Mouse (Mus musculus) testis, postnatal 10 days (tissue): Measurements from ENCODE around the gene Prss8.

Source experiments
- DNase-seq: peaks from one replicate; pipeline ENCODE4 v3.0.0; 2021; ENCODE audit warnings: low spot score

The Prss8 gene

GRCm38 (mm10) chr7:127928596-127928995, 1.3 kb downstream of the Prss8 start:
- no peak for DNase-seq

GRCm38 (mm10) chr7:127927726-127928125, 2.2 kb downstream of the Prss8 start:
- no peak for DNase-seq

GRCm38 (mm10) chr7:127926846-127927245, 3.1 kb downstream of the Prss8 start:
- DNase-seq = no peak

GRCm38 (mm10) chr7:127926066-127926465, 3.8 kb downstream of the Prss8 start:
- DNase-seq = no peak

- DNase-seq = no peak
Observed at GRCm38 (mm10) chr7:127925252-127925651, 4.7 kb downstream of the Prss8 start.

GRCm38 (mm10) chr7:127923714-127924113, 6.2 kb downstream of the Prss8 start:
- no peak for DNase-seq

GRCm38 (mm10) chr7:127922451-127923275, 7.2 kb downstream of the Prss8 start:
- DNase-seq = no peak

- DNase-seq = no peak
Observed at GRCm38 (mm10) chr7:127921516-127921915, 8.4 kb downstream of the Prss8 start.

GRCm38 (mm10) chr7:127919290-127919689, 10.6 kb downstream of the Prss8 start:
- no peak for DNase-seq

GRCm38 (mm10) chr7:127918203-127918602, 11.7 kb downstream of the Prss8 start:
- DNase-seq = peak; percentile 74

- DNase-seq = no peak
Observed at GRCm38 (mm10) chr7:127915293-127915692, 14.6 kb downstream of the Prss8 start.

- no peak for DNase-seq
Observed at GRCm38 (mm10) chr7:127912938-127913337, 17.0 kb downstream of the Prss8 start.

GRCm38 (mm10) chr7:127912190-127912871, 17.6 kb downstream of the Prss8 start, which contains the start of gene Kat8:
Gene Kat8, plus strand, starts transcription at chr7:127912516.
- DNase-seq = peak; percentile 89

GRCm38 (mm10) chr7:127908656-127909055, 21.2 kb downstream of the Prss8 start:
- no peak for DNase-seq

GRCm38 (mm10) chr7:127907939-127908338, 22.0 kb downstream of the Prss8 start:
- no peak for DNase-seq

- DNase-seq = peak; percentile 87
Observed at GRCm38 (mm10) chr7:127903971-127904796, 25.7 kb downstream of the Prss8 start, which contains the start of gene Bckdk. Gene Bckdk, plus strand, starts transcription at chr7:127904082.

- DNase-seq = no peak
Observed at GRCm38 (mm10) chr7:127901772-127902171, 28.1 kb downstream of the Prss8 start.

GRCm38 (mm10) chr7:127899997-127900396, 29.9 kb downstream of the Prss8 start:
- DNase-seq = no peak

GRCm38 (mm10) chr7:127898179-127898956, 31.5 kb downstream of the Prss8 start:
- peak; percentile 62 for DNase-seq

- DNase-seq = no peak
Observed at GRCm38 (mm10) chr7:127897542-127897941, 32.4 kb downstream of the Prss8 start.

GRCm38 (mm10) chr7:127896384-127896783, 33.5 kb downstream of the Prss8 start:
- peak; percentile 88 for DNase-seq
